Mouse (Mus musculus) heart, adult 2 months (tissue): Measurements from ENCODE around the gene Tuba3b. TPM values are rescaled to one million over a fixed set of nuclear protein-coding genes. Genes with fewer than 3 reads are reported as not detected.

Source experiments
- DNase-seq, 2 experiments: peaks; one replicate each; pipeline ENCODE4 v3.0.0; 2021
- H3K27ac ChIP-seq: fragments of 200-600 bp; 2 replicates; pipeline ENCODE4 v1.8.1; 2022
- H3K27me3 ChIP-seq: fragments of 200-500 bp; 2 replicates; pipeline ENCODE4 v1.6.1; 2012; ENCODE audit warnings: mild to moderate bottlenecking, low read length, inconsistent platforms, mixed read lengths; ENCODE audit not compliant: control insufficient read depth, insufficient read depth
- H3K36me3 ChIP-seq: fragments of 200-500 bp; 2 replicates; pipeline ENCODE4 v1.6.1; 2012; ENCODE audit warnings: low read length, inconsistent platforms; ENCODE audit not compliant: control insufficient read depth, insufficient read depth
- H3K4me1 ChIP-seq: fragments of 200-500 bp; 2 replicates; pipeline ENCODE4 v1.6.1; 2011; ENCODE audit warnings: low read length; ENCODE audit not compliant: control insufficient read depth, insufficient read depth
- H3K4me3 ChIP-seq: fragments of 200-600 bp; 2 replicates; pipeline ENCODE4 v1.8.1; 2022
- H3K79me2 ChIP-seq: fragments of 200-500 bp; replicated peaks from 2 replicates; pipeline ENCODE4 v1.6.1; 2012; ENCODE audit warnings: mild to moderate bottlenecking, inconsistent platforms, low read length, moderate library complexity, mixed read lengths; ENCODE audit not compliant: control insufficient read depth, insufficient read depth
- H3K9ac ChIP-seq: fragments of 200-500 bp; 2 replicates; pipeline ENCODE4 v1.6.1; 2012; ENCODE audit warnings: low read depth, mild to moderate bottlenecking, control low read depth, inconsistent platforms, low read length, mixed read lengths
- CTCF ChIP-seq: fragments of 200-600 bp; IDR thresholded peaks from 2 replicates; pipeline ENCODE4 v1.8.1; 2022; ENCODE audit warnings: antibody characterized with exemption, mild to moderate bottlenecking, moderate library complexity
- EP300 ChIP-seq: fragments of 200-500 bp; IDR thresholded peaks from 2 replicates; pipeline ENCODE4 v1.6.1; 2011; ENCODE audit warnings: low read depth, low read length, control low read depth; ENCODE audit not compliant: insufficient read depth
- POLR2A ChIP-seq: fragments of 200-500 bp; IDR thresholded peaks from 2 replicates; pipeline ENCODE4 v1.6.1; 2011; ENCODE audit warnings: mild to moderate bottlenecking, low read depth, low read length, control low read depth; ENCODE audit not compliant: insufficient read depth
- WGBS: fragments of 180-500 bp; shearing (Covaris S2); methylation state at CpG from one replicate; pipeline ENCODE4 v1.1.7; 2018; 5-methylcytosine and 5-hydroxymethylcytosine counted together
- intact Hi-C: fragments of 180-260 bp; cut with DNase I; formaldehyde crosslinking; loops from one replicate; pipeline ENCODE4 v1.15.1; 2025
- polyA plus RNA-seq: library from polyadenylated mRNA; depleted of rRNA; stranded (reverse); fragments of >200 nt; gene quantifications from 2 replicates; pipeline ENCODE4 v1.2.3, GENCODE M21; 2012
- total RNA-seq, 2 experiments: library from RNA; stranded (reverse); gene quantifications; 2 replicates each; pipeline ENCODE4 v1.2.3; 2021

Gene Tuba3b
- total and polyA plus RNA-seq, 3 experiments: 0.20 to 0.68 (median 0.31) TPM

DNA sequence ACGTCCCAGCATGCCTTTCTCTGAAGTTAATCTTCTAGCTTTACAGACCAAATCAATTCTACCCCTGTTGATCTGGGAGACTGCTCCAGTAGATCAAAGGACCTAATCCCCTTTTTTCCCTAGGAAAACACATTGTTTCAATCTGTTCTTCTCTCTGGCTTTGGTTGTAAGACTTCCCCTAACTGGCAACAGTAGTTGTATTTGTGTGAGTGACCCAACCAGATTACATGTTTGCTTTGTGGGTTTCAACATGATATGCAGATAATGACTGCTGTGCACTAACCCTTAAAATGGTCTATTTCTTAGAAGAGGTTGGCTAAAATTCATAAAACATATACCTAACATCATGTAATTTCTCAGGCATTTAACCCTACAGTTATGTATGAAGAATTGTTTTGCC, 24.0 kb upstream of the Tuba3b start:
- TF ChIP-seq CTCF (no peak), EP300 (no peak), POLR2A (no peak)
- Histone ChIP-seq H3K4me3 (no peak overlapping the region), H3K79me2 (no peaks in the 10 kb centered on the region), H3K4me1 (no peaks in the 10 kb centered on the region), H3K36me3 (no peaks in the 10 kb centered on the region), H3K27ac (no peak overlapping the region), H3K9ac (no peak overlapping the region), H3K27me3 (no peaks in the 10 kb centered on the region)
- no peak for DNase-seq
- intact Hi-C loops: no loop called here
- 80% methylated on average over 1 of the region's 1 CpGs for WGBS

DNA sequence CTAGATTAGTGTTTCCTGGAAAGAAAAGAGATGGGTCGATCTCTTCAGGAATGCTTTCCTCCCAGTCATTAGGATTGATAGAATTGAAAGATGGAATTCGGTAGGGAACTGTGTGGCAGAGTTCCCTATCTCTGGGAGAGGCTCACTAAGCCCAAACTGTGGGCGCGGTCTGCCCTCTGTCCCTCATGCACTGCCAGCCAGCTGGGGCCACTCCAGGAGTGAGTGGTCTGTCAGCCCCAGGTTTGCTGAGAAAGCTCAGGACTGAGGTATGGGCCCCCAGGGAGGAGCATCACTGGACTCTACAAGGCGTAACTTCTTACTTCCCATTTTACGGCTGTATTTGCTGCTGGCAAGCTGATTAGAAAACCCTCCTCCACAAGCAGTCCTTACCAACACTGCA, 23.5 kb upstream of the Tuba3b start:
- Histone ChIP-seq H3K4me3 (no peak overlapping the region), H3K27ac (no peak overlapping the region), H3K9ac (no peak overlapping the region), H3K79me2 (no peaks in the 10 kb centered on the region), H3K27me3 (no peaks in the 10 kb centered on the region), H3K4me1 (no peaks in the 10 kb centered on the region), H3K36me3 (no peaks in the 10 kb centered on the region)
- intact Hi-C loops: no loop called here
- TF ChIP-seq EP300: no peak
- TF ChIP-seq CTCF: no peak
- TF ChIP-seq POLR2A: no peak
- no peak for DNase-seq
- 76% methylated on average over 6 of the region's 6 CpGs for WGBS

DNA sequence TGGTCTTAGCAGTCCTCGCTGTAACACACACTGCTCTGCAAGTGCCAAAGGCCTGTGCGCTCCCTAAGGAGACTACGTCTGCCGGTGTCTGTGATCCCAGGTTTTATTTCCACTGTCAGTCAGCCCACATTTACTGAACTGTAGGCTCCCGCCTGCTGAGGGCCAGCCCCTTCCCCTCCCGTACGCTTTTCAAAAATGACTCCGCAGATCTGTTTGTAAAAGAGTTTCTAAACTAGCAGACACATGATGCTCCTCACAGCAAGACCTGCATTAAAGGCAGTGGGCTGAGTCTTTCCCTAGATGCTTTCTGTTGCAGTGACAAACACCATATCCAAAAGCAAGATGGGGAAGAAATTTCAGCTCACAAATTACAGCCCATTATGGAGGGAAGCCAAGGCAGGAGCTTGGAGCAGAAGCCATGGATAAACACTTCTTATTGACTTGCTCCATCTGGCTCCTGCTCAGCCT, 23.0 kb upstream of the Tuba3b start:
- no peaks in the 10 kb centered on the region for H3K79me2 ChIP-seq
- no peaks in the 10 kb centered on the region for H3K27me3 ChIP-seq
- DNase-seq: no peak
- no peak overlapping the region for H3K9ac ChIP-seq
- TF ChIP-seq CTCF (no peak), POLR2A (no peak), EP300 (no peak)
- no peak overlapping the region for H3K4me3 ChIP-seq
- no peak overlapping the region for H3K27ac ChIP-seq
- 83% methylated on average over 8 of the region's 8 CpGs for WGBS
- no peaks in the 10 kb centered on the region for H3K36me3 ChIP-seq
- H3K4me1 ChIP-seq: no peaks in the 10 kb centered on the region
- intact Hi-C loops: no loop called here

DNA sequence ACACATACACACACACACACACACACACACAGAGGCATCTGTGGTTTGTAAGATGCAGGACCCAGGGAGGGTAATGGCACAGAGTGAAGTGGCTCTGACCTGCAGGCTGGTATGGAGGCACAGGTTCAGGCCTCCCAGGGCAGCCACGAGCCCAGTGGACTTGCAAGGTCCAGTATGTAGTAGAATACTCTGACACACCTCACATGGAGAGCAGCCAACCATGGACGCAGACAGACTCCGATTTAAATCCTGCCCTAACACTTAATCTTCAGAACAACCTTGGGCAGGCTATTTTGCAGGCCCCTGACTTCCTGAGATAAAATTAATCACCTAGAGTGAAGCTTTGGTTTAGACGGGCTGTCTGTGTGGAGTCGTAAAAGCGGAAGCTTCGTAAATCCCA, 21.6 kb upstream of the Tuba3b start:
- WGBS: 67% methylated on average over 7 of the region's 7 CpGs
- no peak overlapping the region for H3K27ac ChIP-seq
- no peak overlapping the region for H3K9ac ChIP-seq
- H3K79me2 ChIP-seq: no peaks in the 10 kb centered on the region
- H3K36me3 ChIP-seq: no peaks in the 10 kb centered on the region
- TF ChIP-seq EP300 (no peak), CTCF (no peak)
- no peak overlapping the region for H3K4me3 ChIP-seq
- intact Hi-C loops: no loop called here
- DNase-seq: no peak
- H3K27me3 ChIP-seq: no peaks in the 10 kb centered on the region
- no peaks in the 10 kb centered on the region for H3K4me1 ChIP-seq

DNA sequence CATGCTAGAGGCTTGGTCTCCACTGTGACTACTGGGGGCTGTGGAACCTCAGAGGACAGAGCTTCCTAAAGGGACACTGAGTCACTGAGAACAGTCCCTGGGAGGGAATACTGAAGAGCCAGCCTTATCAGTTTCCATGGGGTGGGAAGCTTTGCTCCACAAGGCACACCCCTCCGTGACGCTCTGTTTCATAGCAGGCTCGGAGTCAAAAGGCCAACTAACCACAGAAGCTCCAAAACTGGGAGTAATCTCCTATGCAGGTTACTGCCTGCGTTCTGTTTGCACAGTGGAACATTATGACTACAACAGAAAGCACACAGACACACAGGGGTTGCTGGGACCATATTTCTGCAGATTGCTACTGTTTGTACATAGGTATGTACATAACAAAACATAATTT, 19.7 kb upstream of the Tuba3b start:
- no peak for DNase-seq
- no peak overlapping the region for H3K27ac ChIP-seq
- TF ChIP-seq POLR2A (no peak), EP300 (no peak), CTCF (no peak)
- no peak overlapping the region for H3K4me3 ChIP-seq
- no peak overlapping the region for H3K9ac ChIP-seq
- H3K36me3 ChIP-seq: no peaks in the 10 kb centered on the region
- intact Hi-C loops: no loop called here
- WGBS: 60% methylated on average over 4 of the region's 4 CpGs
- no peaks in the 10 kb centered on the region for H3K4me1 ChIP-seq
- H3K27me3 ChIP-seq: no peaks in the 10 kb centered on the region
- H3K79me2 ChIP-seq: no peaks in the 10 kb centered on the region

DNA sequence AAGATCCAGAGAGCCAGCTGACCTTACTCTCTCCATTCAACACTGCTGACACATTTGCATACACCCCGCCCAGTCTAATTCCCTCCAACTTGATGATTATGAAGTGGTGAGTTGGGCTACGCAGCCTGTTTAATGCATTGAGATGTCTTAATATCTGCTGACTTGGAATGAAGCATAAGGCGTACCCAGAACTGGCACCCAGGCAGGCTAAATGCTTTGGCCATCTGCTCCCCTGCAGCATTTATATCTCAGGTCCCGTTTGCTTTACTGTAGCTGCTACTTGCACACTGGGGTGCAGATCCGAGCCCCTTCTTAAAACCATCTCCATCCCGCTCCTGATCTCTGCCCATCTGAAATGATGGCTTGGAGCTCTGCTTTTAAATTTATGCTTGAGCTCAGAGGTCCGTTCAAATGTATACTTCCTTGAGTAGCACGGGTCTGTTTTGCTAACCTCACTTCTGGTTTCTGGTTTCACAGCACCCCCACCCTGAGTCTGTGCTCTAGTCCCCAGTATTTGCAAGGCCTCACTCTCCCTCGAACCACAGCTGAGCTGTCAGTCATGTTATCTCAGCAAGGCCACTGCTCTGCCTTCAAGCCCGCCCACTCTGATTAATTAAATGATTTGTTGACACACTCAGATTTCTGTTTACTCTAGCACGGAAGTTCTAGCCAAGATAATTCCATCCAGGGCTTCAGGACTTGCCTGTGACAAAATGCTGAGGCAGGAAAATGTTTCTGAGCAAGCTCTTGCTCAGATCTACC, 16.6 kb upstream of the Tuba3b start:
- no peak for DNase-seq
- Histone ChIP-seq H3K27ac (no peak overlapping the region), H3K4me3 (no peak overlapping the region), H3K36me3 (no peaks in the 10 kb centered on the region), H3K4me1 (no peaks in the 10 kb centered on the region), H3K9ac (no peak overlapping the region), H3K27me3 (no peaks in the 10 kb centered on the region), H3K79me2 (no peaks in the 10 kb centered on the region)
- WGBS: 68% methylated on average over 11 of the region's 11 CpGs
- intact Hi-C loops: no loop called here
- no peak for TF ChIP-seq EP300
- no peak for TF ChIP-seq POLR2A
- no peak for TF ChIP-seq CTCF
